Mouse (Mus musculus) G1E (cell line): ENCODE measurements at regions not wholly inside any gene's neighbourhood (a gene's known extent, or its start where the extent isn't known, plus 50 kb on each side); places are given as distances from the start of the nearest gene placed in this dataset.

Source experiments
- ATAC-seq: 2 replicates; pipeline ENCODE4 v1.8.0; 2016; ENCODE audit warnings: mild to moderate bottlenecking; ENCODE audit not compliant: insufficient number of reproducible peaks, poor library complexity, low FRiP score, severe bottlenecking; ENCODE audit errors: extremely low read depth
- DNase-seq: peaks from one replicate; pipeline ENCODE4 v3.0.0; 2012; ENCODE audit warnings: low spot score
- H3K27me3 ChIP-seq: 2 replicates; pipeline ENCODE4 v1.6.1; 2012; ENCODE audit warnings: mild to moderate bottlenecking, low read length, inconsistent platforms; ENCODE audit not compliant: insufficient read depth
- H3K36me3 ChIP-seq: replicated peaks from 2 replicates; pipeline ENCODE3; 2012; ENCODE audit warnings: mild to moderate bottlenecking, inconsistent platforms
- H3K4me1 ChIP-seq: 2 replicates; pipeline ENCODE4 v1.6.1; 2012; ENCODE audit warnings: low read depth, low read length, inconsistent platforms, mixed read lengths; ENCODE audit not compliant: insufficient read depth
- H3K4me3 ChIP-seq: 2 replicates; pipeline ENCODE4 v1.5.1; 2012; ENCODE audit warnings: low read depth, mild to moderate bottlenecking, inconsistent platforms, low read length, moderate library complexity, mixed read lengths
- H3K9me3 ChIP-seq: replicated peaks from 2 replicates; pipeline ENCODE4 v1.6.1; 2012; ENCODE audit warnings: inconsistent platforms
- CTCF ChIP-seq: IDR thresholded peaks from 2 replicates; pipeline ENCODE4 v1.5.1; 2012; ENCODE audit warnings: low read depth, low read length, inconsistent platforms, mixed read lengths
- GATA1 ChIP-seq: IDR thresholded peaks from 2 replicates; pipeline ENCODE4 v1.6.1; 2012; ENCODE audit warnings: borderline replicate concordance, low read length, inconsistent platforms, mixed read lengths
- GATA2 ChIP-seq: IDR thresholded peaks from 2 replicates; pipeline ENCODE4 v1.6.1; 2012; ENCODE audit warnings: low read depth, low read length, inconsistent platforms, borderline replicate concordance
- POLR2AphosphoS5 ChIP-seq: IDR thresholded peaks from 2 replicates; pipeline ENCODE4 v1.6.1; 2012; ENCODE audit warnings: low read depth, low read length, inconsistent platforms; ENCODE audit not compliant: insufficient replicate concordance
- TAL1 ChIP-seq: conservative IDR thresholded peaks from 2 replicates; pipeline ENCODE4 v1.6.1; 2012; ENCODE audit warnings: low read depth, low read length, inconsistent platforms, mixed read lengths

GRCm38 (mm10) chr8:35915878-35916518 lies 150.4 kb downstream of the Gm19410 start:
- no peak overlapping the region for H3K4me3 ChIP-seq
- no peak for TF ChIP-seq GATA2
- no peak for TF ChIP-seq POLR2AphosphoS5
- TF ChIP-seq CTCF: no peak
- no peak for TF ChIP-seq GATA1
- no peak for TF ChIP-seq TAL1
- H3K9me3 ChIP-seq: no peaks in the 10 kb centered on the region
- no peaks in the 10 kb centered on the region; the same call in 1 of the 2 replicates for H3K27me3 ChIP-seq
- H3K36me3 ChIP-seq: no peaks in the 10 kb centered on the region
- ATAC-seq: no peak
- no peak for DNase-seq
- no peaks in the 10 kb centered on the region for H3K4me1 ChIP-seq

DNA sequence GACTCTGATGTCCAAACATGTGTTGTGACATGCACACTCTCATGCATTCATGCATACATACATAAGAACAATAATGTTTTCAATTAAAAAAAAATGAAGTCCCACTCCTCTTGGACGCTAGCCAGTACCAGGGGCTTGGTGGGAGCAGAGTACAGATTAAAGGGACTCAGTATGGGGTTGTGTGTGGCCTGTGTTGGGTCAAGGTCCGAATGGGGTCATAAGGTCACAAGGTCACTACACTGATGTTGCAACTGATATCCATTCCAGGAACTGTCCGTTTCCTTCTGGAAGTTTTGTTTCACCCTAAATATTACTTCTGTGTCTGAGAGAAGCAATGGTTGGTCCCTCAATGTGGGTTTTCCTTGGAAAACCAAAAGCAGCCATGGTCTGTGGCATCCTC lies 152.0 kb downstream of the Gm19410 start:
- TF ChIP-seq POLR2AphosphoS5 (no peak), GATA1 (no peak), GATA2 (no peak), TAL1 (no peak), CTCF (no peak)
- Histone ChIP-seq H3K27me3 (no peaks in the 10 kb centered on the region), H3K4me1 (no peaks in the 10 kb centered on the region), H3K4me3 (no peak overlapping the region), H3K9me3 (no peaks in the 10 kb centered on the region), H3K36me3 (no peaks in the 10 kb centered on the region)
- DNase-seq (no peak), ATAC-seq (no peak)

GRCm38 (mm10) chr8:35919451-35919850 lies 153.9 kb downstream of the Gm19410 start:
- H3K36me3 ChIP-seq: no peaks in the 10 kb centered on the region
- DNase-seq: no peak
- H3K4me3 ChIP-seq: no peak overlapping the region
- no peak for TF ChIP-seq GATA1
- no peak for TF ChIP-seq CTCF
- TF ChIP-seq GATA2: no peak
- no peak for TF ChIP-seq TAL1
- no peak for TF ChIP-seq POLR2AphosphoS5
- no peaks in the 10 kb centered on the region for H3K4me1 ChIP-seq
- no peaks in the 10 kb centered on the region for H3K9me3 ChIP-seq
- ATAC-seq: no peak
- no peaks in the 10 kb centered on the region for H3K27me3 ChIP-seq

DNA sequence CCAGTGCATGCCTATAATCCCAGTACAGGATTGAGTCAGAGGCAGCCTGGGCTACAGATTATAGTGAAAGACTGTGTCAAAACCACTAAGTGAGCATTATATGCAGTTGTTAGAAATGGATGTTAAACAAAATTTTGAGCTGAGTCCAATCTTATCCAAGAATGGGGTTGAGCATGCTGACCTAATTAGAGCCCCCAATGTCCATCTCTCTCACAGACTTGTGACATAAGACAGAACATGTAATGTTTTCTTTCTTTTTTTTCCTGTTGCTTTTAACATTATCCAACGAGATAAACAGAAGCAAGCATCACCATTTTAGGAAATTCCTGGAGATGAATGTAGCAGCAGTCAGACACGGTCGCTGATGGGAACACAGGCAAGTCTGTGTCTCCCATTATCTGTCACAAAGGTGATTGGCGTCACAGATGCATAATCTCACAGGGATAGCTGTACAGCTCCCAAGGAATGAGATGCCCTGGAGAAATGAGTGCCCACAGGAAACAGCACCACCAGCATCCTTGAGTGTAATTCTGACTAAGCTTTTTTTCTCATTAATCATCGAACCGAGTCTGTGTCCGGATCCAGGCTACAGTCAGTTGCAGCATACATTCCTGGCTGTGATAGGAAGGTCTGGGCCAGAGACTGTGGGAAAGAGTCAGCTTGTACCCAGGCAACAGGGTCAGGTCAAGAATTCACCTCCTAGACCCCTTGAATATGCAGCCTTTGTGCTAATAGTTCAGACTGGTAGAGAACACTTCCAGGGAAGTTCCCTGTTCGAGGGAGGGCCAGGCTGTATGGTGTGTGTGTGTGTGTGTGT lies 154.5 kb downstream of the Gm19410 start:
- Histone ChIP-seq H3K4me3 (no peak overlapping the region), H3K36me3 (no peaks in the 10 kb centered on the region), H3K4me1 (no peaks in the 10 kb centered on the region), H3K27me3 (no peaks in the 10 kb centered on the region), H3K9me3 (no peaks in the 10 kb centered on the region)
- no peak for DNase-seq
- TF ChIP-seq GATA1: no peak
- no peak for TF ChIP-seq TAL1
- TF ChIP-seq POLR2AphosphoS5: no peak
- TF ChIP-seq GATA2: no peak
- no peak for TF ChIP-seq CTCF
- ATAC-seq: no peak

DNA sequence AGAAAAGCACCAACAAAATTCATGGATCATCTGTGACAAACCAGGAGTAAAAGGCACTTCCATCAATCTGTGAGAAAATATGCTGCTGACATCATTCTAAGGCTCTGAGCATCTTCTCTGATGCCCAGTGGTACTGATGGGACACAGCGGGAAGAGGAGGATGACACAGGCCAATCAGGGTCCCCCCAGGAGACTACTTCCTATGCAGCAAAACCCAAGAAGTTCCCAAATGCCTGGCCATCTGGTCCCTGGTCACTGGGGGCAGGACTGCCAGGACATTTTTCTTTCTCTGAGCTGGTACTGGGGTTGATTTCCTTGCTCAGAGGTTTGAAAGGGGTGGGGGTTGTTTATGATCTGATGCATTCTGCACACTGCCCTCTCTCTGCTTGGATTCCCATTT lies 158.4 kb downstream of the Gm19410 start:
- Histone ChIP-seq H3K27me3 (0 out of 2 replicates have a peak, but pooled peaks cover 4% of the 10 kb centered on the region), H3K36me3 (no peaks in the 10 kb centered on the region), H3K9me3 (no peaks in the 10 kb centered on the region), H3K4me1 (no peaks in the 10 kb centered on the region), H3K4me3 (no peak overlapping the region)
- TF ChIP-seq CTCF (no peak), TAL1 (no peak), GATA2 (no peak), POLR2AphosphoS5 (no peak), GATA1 (no peak)
- DNase-seq: no peak
- no peak for ATAC-seq

- ATAC-seq: no peak
- Histone ChIP-seq H3K4me1 (no peaks in the 10 kb centered on the region), H3K9me3 (no peaks in the 10 kb centered on the region), H3K4me3 (no peak overlapping the region), H3K27me3 (0 out of 2 replicates have a peak, but pooled peaks cover 4% of the 10 kb centered on the region), H3K36me3 (no peaks in the 10 kb centered on the region)
- TF ChIP-seq CTCF (no peak), TAL1 (no peak), GATA2 (no peak), GATA1 (no peak), POLR2AphosphoS5 (no peak)
- DNase-seq: no peak
Observed at GRCm38 (mm10) chr8:35927408-35927871, 161.8 kb downstream of the Gm19410 start.
